ENCODE assay signal across 12 mouse cellular contexts in the genomic region with DNA sequence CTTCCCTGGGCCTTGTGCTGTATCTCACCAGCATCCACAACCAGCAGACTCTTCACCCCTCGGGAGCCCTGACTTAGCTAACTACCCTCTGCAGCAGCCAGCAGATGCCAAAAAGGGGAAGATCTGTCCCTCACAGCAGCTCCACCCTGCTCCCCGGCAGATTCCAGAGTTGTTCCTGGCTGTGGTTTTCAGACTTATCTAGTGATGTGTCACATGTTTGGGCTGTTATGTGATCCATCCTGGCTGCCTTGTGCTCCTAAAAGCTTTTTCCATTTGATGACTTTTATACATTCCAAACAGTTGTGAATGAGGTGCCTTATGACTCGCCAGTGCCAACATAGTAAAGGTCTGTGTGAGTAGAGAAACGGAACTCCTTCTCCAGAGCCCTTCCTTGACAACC.
DNase-seq lines count a peak whose midpoint lies in the region; ATAC-seq and TF ChIP-seq lines count a peak whose summit lies in the region.
"Had no signal": no experiment of that assay in that cellular context is flagged by ENCODE, and none has a peak within 500 bp of the region (broad histone marks: within the 10 kb centered on the region; RNA-seq: fewer than 3 reads in every experiment).

No protein-coding gene starts in this region.

- H3K9me3 ChIP-seq in heart, embryonic 12.5 days (replicated peaks), result no peaks in the 10 kb centered on the region
- H3K9me3 ChIP-seq in lung, embryonic 15.5 days, result no peaks in the 10 kb centered on the region
- no peaks in the 10 kb centered on the region for H3K9me3 ChIP-seq in midbrain, embryonic 13.5 days
- H3K9me3 ChIP-seq: forebrain, embryonic 12.5 days had no signal

- no peak for TF ChIP-seq CTCF in lung, adult 2 months (IDR thresholded peaks at IDR 0.05; ENCODE audit: insufficient read depth, low read length)

- TF ChIP-seq POLR2A in lung, adult 2 months (IDR thresholded peaks at IDR 0.05; ENCODE audit: borderline replicate concordance, extremely low read depth, low read depth, low read length), result no peak

- peak; percentile 11 to 44 for DNase-seq in lung, adult 18-20 months
- DNase-seq in lung, adult 2 months, result no peak
- DNase-seq in adrenal gland, postnatal 14 days, result no peak
- DNase-seq in kidney, adult 18-20 months, result no peak
- no peak for DNase-seq in urinary bladder, postnatal 36 days (ENCODE audit: low spot score in 2 of 2)
- DNase-seq: cerebellum, adult 2 months; left cerebral cortex, postnatal 4 days had no signal

- no peak overlapping the region; the same call in 1 of the 2 replicates for H3K4me2 ChIP-seq in heart, embryonic 12.5 days
- H3K4me2 ChIP-seq in lung, embryonic 15.5 days, result no peak overlapping the region
- H3K4me2 ChIP-seq in midbrain, embryonic 13.5 days (replicated peaks), result no peak overlapping the region
- H3K4me2 ChIP-seq: forebrain, embryonic 12.5 days had no signal

- H3K36me3 ChIP-seq in heart, embryonic 12.5 days, result no peaks in the 10 kb centered on the region
- no peaks in the 10 kb centered on the region for H3K36me3 ChIP-seq in lung, embryonic 15.5 days
- H3K36me3 ChIP-seq in midbrain, embryonic 13.5 days, result no peaks in the 10 kb centered on the region
- H3K36me3 ChIP-seq: forebrain, embryonic 12.5 days had no signal

- no peak overlapping the region for H3K27ac ChIP-seq in heart, embryonic 12.5 days (ENCODE audit: poor library complexity, severe bottlenecking)
- H3K27ac ChIP-seq in lung, embryonic 15.5 days, result peak overlapping the region; percentile 57
- H3K27ac ChIP-seq in midbrain, embryonic 13.5 days, result no peak overlapping the region
- H3K27ac ChIP-seq: forebrain, embryonic 12.5 days had no signal

- H3K4me1 ChIP-seq in lung, adult 2 months (ENCODE audit: control insufficient read depth, insufficient read depth, low read length), result no peaks in the 10 kb centered on the region
- peaks cover 10% of the 10 kb centered on the region for H3K4me1 ChIP-seq in heart, embryonic 12.5 days (replicated peaks)
- 0 out of 2 replicates have a peak, but pooled peaks cover 4% of the 10 kb centered on the region for H3K4me1 ChIP-seq in lung, embryonic 15.5 days
- no peaks in the 10 kb centered on the region for H3K4me1 ChIP-seq in midbrain, embryonic 13.5 days (replicated peaks)
- H3K4me1 ChIP-seq: forebrain, embryonic 12.5 days had no signal

- ATAC-seq in heart, embryonic 12.5 days (ENCODE audit: insufficient number of reproducible peaks, low FRiP score), result peak; percentile 36; the same call in 1 of the 2 replicates
- peak; percentile 96 for ATAC-seq in lung, embryonic 15.5 days (ENCODE audit: borderline replicate concordance, extremely low read depth, low FRiP score, low TSS enrichment)
- ATAC-seq in midbrain, embryonic 13.5 days, result no peak
- ATAC-seq: inflammation-experienced regulatory T-cells, adult 6 months had no signal

- WGBS in lung, adult 2 months, result 21% methylated on average over 4 of the region's 4 CpGs
- 24% methylated on average over 4 of the region's 4 CpGs for WGBS in heart, embryonic 12.5 days
- 15% methylated on average over 4 of the region's 4 CpGs for WGBS in lung, embryonic 15.5 days
- 83% methylated on average over 4 of the region's 4 CpGs for WGBS in midbrain, embryonic 13.5 days

- H3K4me3 ChIP-seq in lung, adult 2 months (replicated peaks; ENCODE audit: extremely low read depth, low read depth, low read length), result no peak overlapping the region
- H3K4me3 ChIP-seq in heart, embryonic 12.5 days, result no peak overlapping the region
- H3K4me3 ChIP-seq in lung, embryonic 15.5 days, result no peak overlapping the region
- H3K4me3 ChIP-seq in midbrain, embryonic 13.5 days (replicated peaks), result no peak overlapping the region
- H3K4me3 ChIP-seq: forebrain, embryonic 12.5 days had no signal

- H3K27me3 ChIP-seq in heart, embryonic 12.5 days (replicated peaks), result no peaks in the 10 kb centered on the region
- H3K27me3 ChIP-seq in lung, embryonic 15.5 days, result no peaks in the 10 kb centered on the region
- no peaks in the 10 kb centered on the region for H3K27me3 ChIP-seq in midbrain, embryonic 13.5 days
- H3K27me3 ChIP-seq: forebrain, embryonic 12.5 days had no signal

- H3K9ac ChIP-seq in heart, embryonic 12.5 days, result no peak overlapping the region
- no peak overlapping the region for H3K9ac ChIP-seq in lung, embryonic 15.5 days
- no peak overlapping the region for H3K9ac ChIP-seq in midbrain, embryonic 13.5 days (replicated peaks)
- H3K9ac ChIP-seq: forebrain, embryonic 12.5 days had no signal

Comparison
In these comparisons a context has a peak if more than half of its experiments do, and no peak if none do; other contexts are left out.
1. DNase-seq: peak in lung, adult 18-20 months (2 of 2); none in lung, adult 2 months (single experiment), adrenal gland, postnatal 14 days (single experiment), kidney, adult 18-20 months (single experiment) and urinary bladder, postnatal 36 days (0 of 2).